Mouse (Mus musculus) right cerebral cortex, postnatal 10 days (tissue): Measurements from ENCODE around the gene Rabep2.

Source experiments
- DNase-seq, 2 experiments: peaks; one replicate each; pipeline ENCODE4 v3.0.0; 2021; ENCODE audit warnings: low spot score in 2 of 2

Rabep2 gene

DNA sequence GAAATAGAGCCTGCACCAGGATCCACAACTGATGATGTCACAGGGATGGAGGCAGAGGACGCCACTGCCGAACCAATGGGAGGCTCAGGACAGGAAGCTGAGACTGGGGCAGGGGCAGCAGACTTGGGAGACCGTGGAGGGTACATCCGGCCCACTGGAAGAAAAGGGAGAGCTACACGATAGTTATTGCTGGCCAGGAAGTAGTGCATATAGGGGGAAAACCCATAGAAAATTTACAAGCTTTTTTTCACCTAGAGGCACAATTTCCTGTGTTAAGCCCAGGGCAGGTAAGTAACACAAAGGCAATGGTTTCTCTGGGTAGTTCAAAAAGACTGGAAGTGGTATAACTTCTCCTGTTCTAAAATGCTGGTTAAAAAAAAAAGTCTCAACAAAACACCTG lies 67.9 kb downstream of the Rabep2 start:
- no peak for DNase-seq

DNA sequence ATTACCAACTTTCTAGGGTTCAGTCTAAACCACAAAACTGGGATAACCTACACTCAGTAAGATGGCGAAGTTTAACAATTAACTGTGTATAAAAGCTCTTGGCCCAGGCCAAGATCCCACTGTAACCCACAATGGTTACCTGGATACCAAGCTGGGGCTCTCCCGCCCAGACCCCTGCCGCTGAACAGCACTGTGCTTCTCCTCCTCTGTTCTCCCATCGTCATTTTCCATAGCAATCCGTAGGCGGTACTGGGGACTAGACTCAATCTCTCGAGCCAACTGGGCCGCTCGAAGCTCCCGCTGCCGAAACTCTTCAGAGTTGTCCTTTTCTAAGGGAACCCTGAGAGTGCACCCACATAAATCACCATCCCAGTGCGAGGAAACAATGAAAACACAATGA lies 69.4 kb downstream of the Rabep2 start:
- no peak for DNase-seq
